Mouse (Mus musculus) cerebral cortex, adult 2 months (tissue): ENCODE measurements around the gene Pdpr.

ENCODE experiments used
- WGBS: fragments of 180-500 bp; shearing (Covaris S2); methylation state at CpG from one replicate; pipeline ENCODE4 v1.1.7; 2018; 5-methylcytosine and 5-hydroxymethylcytosine counted together

Pdpr gene

DNA sequence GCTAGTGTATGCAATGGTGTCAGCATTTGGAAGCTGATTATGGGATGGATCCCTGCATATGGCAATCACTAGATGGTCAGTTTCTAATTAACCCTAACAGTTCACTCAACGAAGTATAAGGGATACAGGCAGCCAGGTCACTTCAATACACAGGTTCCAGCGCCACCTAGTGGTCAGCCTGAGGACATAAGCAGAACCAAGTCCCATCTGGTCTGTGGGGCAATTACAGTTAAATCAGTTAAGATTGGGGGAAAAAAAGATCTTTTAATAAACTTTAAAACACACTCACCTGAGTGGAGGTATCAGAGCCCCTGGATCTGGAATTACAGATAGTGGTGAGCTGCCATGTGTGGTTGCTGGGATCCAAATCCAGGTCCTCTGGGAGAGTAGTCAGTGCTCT lies 4.3 kb upstream of the Pdpr start:
- 0% methylated on average over 2 of the region's 2 CpGs for WGBS

GRCm38 (mm10) chr8:111091706-111092105 lies 2.7 kb upstream of the Pdpr start:
- WGBS: 38% methylated on average over 7 of the region's 7 CpGs

GRCm38 (mm10) chr8:111092326-111092725 lies 2.1 kb upstream of the Pdpr start, which contains the start of gene Clec18a:
Gene Clec18a (minus strand): TSS chr8:111092426.
- WGBS: 91% methylated on average over 5 of the region's 6 CpGs

- WGBS: under 1% methylated on average over 56 of the region's 69 CpGs
Observed at GRCm38 (mm10) chr8:111094719-111095302, 381 bp downstream of the Pdpr start.

DNA sequence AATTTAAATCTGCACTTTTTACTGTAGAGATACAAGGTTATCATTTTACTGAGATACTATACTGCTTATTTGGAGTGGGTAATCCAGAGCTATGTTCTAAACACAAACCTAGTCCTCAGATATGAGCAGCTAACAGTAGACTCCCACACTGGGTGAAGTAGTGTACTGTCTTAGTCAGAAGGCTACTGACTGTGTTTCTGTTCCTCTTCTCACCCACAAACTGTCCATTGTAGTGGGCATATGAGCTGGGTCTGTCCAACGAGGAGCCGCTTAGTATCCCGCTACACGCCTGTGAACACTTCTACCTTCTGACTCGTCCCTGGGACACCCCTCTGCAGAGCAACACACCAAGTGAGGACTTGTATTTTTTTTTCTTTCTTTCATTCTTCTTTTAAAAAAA lies 20.5 kb downstream of the Pdpr start:
- WGBS: 82% methylated on average over 5 of the region's 5 CpGs

GRCm38 (mm10) chr8:111119481-111119880 lies 25.1 kb downstream of the Pdpr start:
- WGBS: 65% methylated on average over 3 of the region's 3 CpGs

DNA sequence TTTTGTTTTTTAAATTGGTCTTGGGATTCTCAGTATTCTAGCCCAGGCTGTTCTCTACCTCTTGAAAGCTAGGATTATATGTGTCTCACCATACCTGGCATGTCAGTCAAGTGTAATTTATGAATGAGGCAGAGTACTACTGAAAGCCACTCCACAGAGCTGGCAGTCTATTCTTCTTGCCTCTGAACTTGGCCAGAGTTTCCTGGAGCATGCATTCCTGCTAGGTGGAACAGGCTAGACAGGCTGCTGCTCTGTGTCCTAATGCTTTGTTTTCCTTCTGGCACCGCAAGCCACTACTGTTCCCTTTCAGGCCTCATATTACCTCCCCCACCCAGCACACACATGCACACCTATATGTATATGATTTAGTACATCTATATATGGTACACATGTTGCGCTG lies 36.3 kb downstream of the Pdpr start:
- 77% methylated on average over 2 of the region's 2 CpGs for WGBS

GRCm38 (mm10) chr8:111144901-111145459 lies 50.5 kb downstream of the Pdpr start:
- 1% methylated on average over 50 of the region's 63 CpGs for WGBS

DNA sequence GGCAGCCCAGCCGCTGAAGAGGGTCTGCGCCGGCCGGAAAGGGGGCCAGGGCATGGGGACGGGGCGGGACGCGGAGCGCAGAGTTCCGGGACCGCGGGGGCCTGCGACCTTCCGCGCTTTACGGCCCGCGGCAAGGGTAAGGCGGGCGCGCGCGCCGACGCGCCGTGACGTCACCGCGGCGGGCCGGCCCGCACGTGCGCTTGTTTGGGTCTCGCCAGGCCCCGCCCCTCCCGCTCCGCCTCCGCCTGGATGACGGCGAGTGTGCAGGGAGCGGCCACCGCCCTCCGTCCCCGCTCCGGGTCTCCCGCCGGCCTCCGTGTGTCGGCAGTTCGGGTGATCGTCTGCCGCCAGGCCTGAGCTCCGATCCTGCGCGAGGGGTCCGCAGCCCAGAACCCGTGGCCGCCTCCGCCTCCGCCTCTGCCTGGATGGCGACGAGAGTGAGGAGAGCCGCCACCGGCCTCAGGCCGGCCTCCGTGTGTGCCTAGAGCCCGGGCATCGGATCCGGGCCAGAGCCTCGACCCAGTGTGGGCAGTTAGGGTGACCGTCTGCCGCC lies 51.1 kb downstream of the Pdpr start:
- WGBS: under 1% methylated on average over 74 of the region's 74 CpGs

GRCm38 (mm10) chr8:111155721-111156436 lies 61.4 kb downstream of the Pdpr start:
- 80% methylated on average over 8 of the region's 8 CpGs for WGBS

DNA sequence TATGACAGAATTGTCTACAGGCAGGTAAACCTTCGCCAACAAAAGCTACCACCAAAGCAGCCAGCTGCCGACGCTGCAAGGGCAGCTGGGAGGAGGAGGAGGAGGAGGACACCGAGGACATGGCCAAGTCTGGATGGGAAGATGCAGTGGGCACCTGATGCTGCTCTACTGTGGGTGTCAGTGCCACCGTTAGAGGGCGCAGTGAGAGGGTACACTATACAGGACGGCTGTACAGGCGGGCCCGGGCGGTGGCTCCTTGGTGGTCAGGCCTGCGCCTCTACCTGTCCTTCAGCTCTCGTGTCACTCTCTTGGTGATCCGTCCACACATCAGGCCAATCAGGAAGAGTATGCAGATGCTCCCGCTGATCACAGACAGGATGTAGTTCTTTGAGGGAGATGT lies 63.2 kb downstream of the Pdpr start:
- 39% methylated on average over 14 of the region's 14 CpGs for WGBS

DNA sequence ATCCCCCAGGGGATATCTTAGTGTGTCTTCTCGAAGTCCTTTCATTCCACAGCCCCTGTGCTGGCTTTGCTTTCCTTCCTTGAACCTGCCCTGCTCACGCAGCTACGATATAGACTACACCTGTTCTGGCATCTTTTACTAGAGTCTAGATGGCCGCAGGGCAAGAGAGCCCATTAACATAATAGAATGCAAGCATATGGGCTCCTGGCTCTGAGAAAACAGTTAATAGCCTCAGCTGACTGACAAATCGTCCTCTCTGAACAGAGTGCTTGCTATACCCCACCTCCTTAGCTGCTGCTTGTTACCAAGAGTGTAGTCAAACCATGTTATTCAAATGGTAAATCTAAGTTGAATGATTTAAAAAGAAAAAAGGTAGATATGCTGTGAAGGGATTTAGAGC lies 77.2 kb downstream of the Pdpr start:
- WGBS: 53% methylated on average over 5 of the region's 5 CpGs

DNA sequence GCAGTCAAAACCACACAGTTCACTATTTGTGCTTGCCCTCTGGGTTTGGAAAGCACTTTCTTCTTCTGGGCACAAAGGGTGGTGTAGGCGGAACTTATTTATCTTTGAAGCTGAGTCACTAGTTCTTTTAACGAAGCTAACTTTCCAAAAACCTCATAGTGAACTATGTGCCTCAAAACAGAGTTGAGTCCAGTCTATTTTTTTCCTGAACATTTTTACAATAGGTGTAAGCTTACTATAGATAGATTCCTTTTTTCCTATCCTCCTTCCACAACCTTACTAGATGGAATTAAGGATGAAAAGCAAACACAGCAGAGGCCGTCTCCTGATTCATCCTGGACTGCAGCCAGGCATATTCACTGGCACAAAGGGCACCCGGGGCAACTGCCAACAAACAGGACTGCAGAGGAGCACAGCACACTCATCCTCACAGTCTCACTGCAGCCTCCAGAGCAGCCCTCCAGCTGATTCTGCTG lies 91.1 kb downstream of the Pdpr start:
- WGBS: 27% methylated on average over 4 of the region's 4 CpGs
